Mouse (Mus musculus) heart, adult 2 months (tissue): Measurements from ENCODE around the gene Efna2.

ENCODE experiments used
- CTCF ChIP-seq: fragments of 200-600 bp; IDR thresholded peaks from 2 replicates; pipeline ENCODE4 v1.8.1; 2022; ENCODE audit warnings: antibody characterized with exemption, mild to moderate bottlenecking, moderate library complexity
- POLR2A ChIP-seq: fragments of 200-500 bp; IDR thresholded peaks from 2 replicates; pipeline ENCODE4 v1.6.1; 2011; ENCODE audit warnings: mild to moderate bottlenecking, low read depth, low read length, control low read depth; ENCODE audit not compliant: insufficient read depth

- TF ChIP-seq CTCF (peak; percentile 59), POLR2A (no peak)
Observed at GRCm38 (mm10) chr10:80133226-80133849, 45.9 kb upstream of the Efna2 start.
